Mouse (Mus musculus) MEL (cell line): ENCODE data around the gene Dusp2.

Source experiments
- CHD2 ChIP-seq: IDR thresholded peaks from 2 replicates; pipeline ENCODE4 v1.6.1; 2011; ENCODE audit warnings: low read length, improper control_type of control experiment
- CTCF ChIP-seq, 3 experiments: IDR thresholded peaks in 2 of 3; conservative IDR thresholded peaks in 1 of 3; 2 replicates each; pipeline ENCODE4 v1.5.1; 2011 to 2012; ENCODE audit warnings: low read length in 3 of 3, low read depth in 2 of 3, mild to moderate bottlenecking in 2 of 3, improper control_type of control experiment in 1 of 3, inconsistent platforms in 1 of 3, mixed read lengths in 1 of 3, moderate library complexity in 1 of 3; ENCODE audit not compliant: control insufficient read depth in 1 of 3, insufficient read depth in 1 of 3, poor library complexity in 1 of 3, severe bottlenecking in 1 of 3
- ELF1 ChIP-seq: IDR thresholded peaks from 2 replicates; pipeline ENCODE4 v1.6.1; 2014; ENCODE audit warnings: low read depth, mild to moderate bottlenecking, inconsistent platforms, low read length, improper control_type of control experiment, moderate library complexity
- EP300 ChIP-seq, 2 experiments: IDR thresholded peaks; 2 replicates each; pipeline ENCODE4 v1.6.1; 2011; ENCODE audit warnings: improper control_type of control experiment in 2 of 2, low read length in 2 of 2, low read depth in 1 of 2, mild to moderate bottlenecking in 1 of 2
- JUND ChIP-seq: IDR thresholded peaks from 2 replicates; pipeline ENCODE4 v1.6.1; 2011; ENCODE audit warnings: low read depth, mild to moderate bottlenecking, improper control_type of control experiment, low read length
- MAFK ChIP-seq: IDR thresholded peaks from 2 replicates; pipeline ENCODE4 v1.6.1; 2011; ENCODE audit warnings: low read depth, mild to moderate bottlenecking, low read length, improper control_type of control experiment, borderline replicate concordance
- MAX ChIP-seq: IDR thresholded peaks from 2 replicates; pipeline ENCODE4 v1.6.1; 2011; ENCODE audit warnings: low read length, improper control_type of control experiment
- MAZ ChIP-seq: IDR thresholded peaks from 2 replicates; pipeline ENCODE4 v1.6.1; 2012; ENCODE audit warnings: low read depth, mild to moderate bottlenecking, inconsistent platforms, low read length, improper control_type of control experiment
- POLR2A ChIP-seq, 2 experiments: IDR thresholded peaks; 2 replicates each; pipeline ENCODE4 v1.6.1; 2011 to 2012; ENCODE audit warnings: low read length in 2 of 2, mild to moderate bottlenecking in 2 of 2, control low read depth in 1 of 2, improper control_type of control experiment in 1 of 2, low read depth in 1 of 2, moderate library complexity in 1 of 2; ENCODE audit not compliant: control insufficient read depth in 1 of 2, insufficient read depth in 1 of 2, poor library complexity in 1 of 2
- SMC3 ChIP-seq: IDR thresholded peaks from 2 replicates; pipeline ENCODE4 v1.6.1; 2011; ENCODE audit warnings: low read depth, low read length, improper control_type of control experiment
- TAL1 ChIP-seq: IDR thresholded peaks from 2 replicates; pipeline ENCODE4 v1.6.1; 2012; ENCODE audit warnings: mild to moderate bottlenecking, inconsistent platforms, low read length, moderate library complexity, mixed read lengths
- TCF12 ChIP-seq: IDR thresholded peaks from 2 replicates; pipeline ENCODE4 v1.6.1; 2014; ENCODE audit warnings: low read depth, mild to moderate bottlenecking, inconsistent platforms, low read length, improper control_type of control experiment, moderate library complexity
- ZKSCAN1 ChIP-seq: IDR thresholded peaks from 2 replicates; pipeline ENCODE4 v1.6.1; 2012; ENCODE audit warnings: low read depth, mild to moderate bottlenecking, inconsistent platforms, low read length, improper control_type of control experiment, moderate library complexity

DNA sequence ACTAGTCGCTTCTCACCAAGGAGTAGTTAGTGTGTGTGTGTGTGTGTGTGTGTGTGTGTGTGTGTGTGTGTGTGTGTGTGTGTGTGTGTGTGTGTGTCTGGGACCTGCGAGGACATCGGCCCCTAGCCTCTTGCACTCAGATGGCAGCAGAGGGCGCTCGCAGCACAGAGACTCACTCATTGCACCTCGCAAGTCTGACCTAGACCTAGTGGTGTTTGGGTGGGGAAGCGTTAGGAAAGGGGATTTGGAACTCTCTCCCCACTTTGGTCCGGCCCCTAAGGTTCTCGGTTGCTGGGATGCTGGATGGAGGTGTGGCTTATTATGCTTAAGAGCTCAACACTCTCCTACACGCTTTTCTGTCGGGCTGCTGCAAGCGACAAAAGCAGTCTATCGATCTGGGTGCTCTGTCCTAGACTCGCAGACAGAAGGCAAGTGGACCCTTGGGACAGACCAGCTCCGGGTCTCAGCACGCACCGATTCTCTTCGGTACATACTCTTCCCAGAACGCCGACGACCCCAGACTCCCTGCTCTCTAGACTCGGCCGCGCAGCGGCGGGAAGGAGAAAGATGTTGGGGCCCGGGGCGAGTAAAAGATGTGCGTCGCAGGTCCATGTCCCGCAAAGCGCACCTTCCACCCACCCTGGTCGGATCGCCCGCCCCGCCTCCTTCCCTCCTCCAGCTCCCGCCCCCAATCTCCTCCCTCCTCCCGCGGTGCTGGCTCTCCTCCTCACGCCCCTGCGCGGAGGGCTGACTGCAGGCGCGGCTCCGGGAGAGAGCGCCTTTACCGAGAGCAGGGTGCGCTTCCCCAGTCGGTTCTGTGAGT is 26.7 kb downstream of the Dusp2 start, which contains the start of gene Adra2b:
- TF ChIP-seq CTCF (IDR thresholded peaks at IDR 0.05 in 2 of 3, conservative IDR thresholded peaks at IDR 0.05 in 1 of 3; ENCODE audit: control insufficient read depth in 1 of 3, insufficient read depth in 1 of 3, low read depth in 2 of 3, low read length in 3 of 3, poor library complexity in 1 of 3, severe bottlenecking in 1 of 3): peak; percentile 67 to 80 (median 79)
- TF ChIP-seq MAX: no peak
- no peak for TF ChIP-seq EP300 (IDR thresholded peaks at IDR 0.05; ENCODE audit: low read depth in 1 of 2, low read length in 2 of 2)
- no peak for TF ChIP-seq POLR2A (IDR thresholded peaks at IDR 0.05; ENCODE audit: control insufficient read depth in 1 of 2, insufficient read depth in 1 of 2, low read depth in 1 of 2, low read length in 2 of 2, poor library complexity in 1 of 2)
- TF ChIP-seq SMC3: peak; percentile 79
- TF ChIP-seq CHD2: no peak
- no peak for TF ChIP-seq MAZ
- no peak for TF ChIP-seq TCF12
- TF ChIP-seq TAL1: no peak
- TF ChIP-seq JUND: no peak
- TF ChIP-seq ELF1: no peak
- TF ChIP-seq MAFK: no peak
- no peak for TF ChIP-seq ZKSCAN1
